Mouse (Mus musculus) left cerebral cortex, adult 11 months (tissue): ENCODE measurements around the gene Glcci1.
A peak's percentile ranks its signal among the peaks of the same experiment; 100 is the strongest.

Source experiments
- DNase-seq: peaks from one replicate; pipeline ENCODE4 v3.0.0; 2022; ENCODE audit warnings: low spot score

Gene Glcci1

DNA sequence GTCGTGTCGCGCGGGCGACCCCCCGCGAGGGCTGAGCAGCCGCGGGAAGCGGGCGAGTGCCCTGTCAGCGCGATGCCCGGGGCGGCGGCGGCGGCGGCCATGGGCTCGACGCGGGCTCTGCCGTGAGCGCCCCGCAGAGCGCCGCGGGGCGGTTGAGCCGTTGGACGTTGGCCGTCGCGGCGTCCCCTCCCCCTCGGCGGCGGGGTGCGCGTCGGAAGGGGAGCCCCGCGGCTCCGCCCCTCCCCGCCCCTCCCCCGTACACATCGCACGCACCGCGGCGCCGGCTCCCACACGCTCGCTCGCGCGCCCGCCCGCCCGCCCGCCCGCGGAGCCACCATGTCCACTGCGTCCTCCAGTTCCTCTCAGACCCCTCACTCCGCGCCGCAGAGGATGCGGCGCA is at the start of gene Glcci1:
Gene Glcci1 (plus strand): TSS at position 50 of the 400 bp plus-strand sequence.
- DNase-seq, result peak; percentile 40

- no peak for DNase-seq
Measured at GRCm38 (mm10) chr6:8462447-8462846, 47.0 kb upstream of the Glcci1 start.

- DNase-seq, result no peak
Measured at GRCm38 (mm10) chr6:8465388-8465787, 44.0 kb upstream of the Glcci1 start.

GRCm38 (mm10) chr6:8465985-8466384 is 43.4 kb upstream of the Glcci1 start:
- no peak for DNase-seq

DNA sequence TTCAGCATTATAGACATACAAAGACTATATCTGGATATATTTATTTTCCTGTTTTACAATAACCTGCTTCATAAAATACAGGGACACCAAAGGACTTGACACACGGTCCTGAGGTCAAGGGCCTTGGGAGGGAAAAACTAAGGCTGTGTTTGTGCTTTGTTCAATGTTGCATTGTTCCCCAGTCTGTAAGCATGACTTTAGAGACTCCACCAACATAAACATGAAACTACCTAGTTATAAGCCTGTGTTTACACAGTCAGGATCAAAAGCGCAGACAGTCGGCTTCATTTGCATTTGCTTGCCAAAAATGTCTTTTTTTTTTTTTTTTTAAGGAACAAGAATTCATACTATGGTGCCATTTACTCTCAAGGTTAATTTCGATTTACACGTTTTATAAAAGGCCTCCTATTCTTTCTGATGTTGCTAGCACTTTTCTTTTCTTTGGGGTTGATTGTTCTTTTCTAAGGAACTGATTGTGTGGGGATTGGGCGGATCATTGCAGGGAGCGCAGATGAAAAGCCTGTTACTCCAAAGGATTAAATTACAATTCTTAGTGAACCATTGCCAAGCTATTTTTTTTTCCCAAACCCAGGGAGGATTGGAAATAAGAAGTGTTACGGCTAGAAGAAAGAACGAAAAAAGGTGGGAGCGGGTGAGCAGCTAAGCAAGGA is 41.6 kb upstream of the Glcci1 start:
- no peak for DNase-seq

DNA sequence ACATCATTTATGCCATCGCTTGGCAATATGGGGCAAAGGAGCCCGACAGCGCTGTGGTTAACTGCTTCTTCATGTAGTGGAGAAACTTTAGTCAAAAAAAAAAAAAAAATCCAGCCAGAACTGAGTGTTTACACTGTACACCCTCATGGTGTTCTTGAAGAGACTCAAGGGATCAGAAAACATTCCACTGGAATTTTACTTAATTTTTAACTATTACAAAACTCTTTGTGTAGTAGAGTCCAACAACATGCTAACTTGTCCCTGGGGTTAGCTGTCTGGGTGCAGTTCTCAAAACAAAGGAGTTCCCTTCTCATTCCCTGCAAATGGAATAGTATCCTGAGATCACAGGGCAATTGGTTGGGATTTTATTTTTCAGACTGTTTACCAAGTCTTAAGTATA is 39.5 kb upstream of the Glcci1 start:
- DNase-seq, result no peak

- no peak for DNase-seq
Measured at GRCm38 (mm10) chr6:8472125-8472524, 37.3 kb upstream of the Glcci1 start.

DNA sequence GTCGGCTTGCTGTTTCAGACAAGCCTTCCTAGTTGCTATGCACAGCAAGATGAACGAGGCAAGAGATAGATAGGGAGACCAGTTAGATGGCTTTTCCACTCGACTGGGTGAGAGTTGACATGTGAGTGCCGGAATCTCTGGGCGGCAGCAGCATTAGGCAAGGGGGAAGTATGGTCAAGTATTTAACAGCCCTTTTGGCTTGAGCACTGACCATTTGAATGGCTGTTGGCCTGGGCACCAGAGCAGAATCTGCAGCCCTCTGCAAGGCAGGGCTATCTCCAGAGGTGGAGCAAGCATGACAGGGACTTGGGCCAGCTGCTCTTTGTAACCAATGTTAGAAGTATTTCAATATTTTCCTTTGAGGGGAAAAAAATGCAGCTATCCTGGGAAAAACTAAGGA is 36.5 kb upstream of the Glcci1 start:
- DNase-seq, result no peak

- DNase-seq, result no peak
Measured at GRCm38 (mm10) chr6:8473498-8473897, 35.9 kb upstream of the Glcci1 start.

DNA sequence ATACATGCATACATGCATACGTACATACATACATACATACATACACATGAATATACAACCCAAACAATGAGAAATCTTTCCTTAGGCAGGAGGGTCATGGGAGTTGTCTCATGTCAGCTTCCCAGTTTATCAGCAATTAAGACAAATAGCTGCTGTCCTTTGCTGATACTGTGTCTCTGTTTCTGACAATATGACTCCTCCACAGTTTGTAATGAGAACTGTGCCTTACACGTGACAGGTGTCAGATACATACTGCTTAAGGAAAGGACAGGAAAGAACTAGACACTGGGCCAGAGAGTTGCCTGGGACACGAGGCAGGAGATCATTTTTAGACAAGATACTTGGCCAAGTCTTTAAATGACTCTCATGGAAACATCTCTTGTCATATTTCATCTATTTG is 35.1 kb upstream of the Glcci1 start:
- no peak for DNase-seq

DNA sequence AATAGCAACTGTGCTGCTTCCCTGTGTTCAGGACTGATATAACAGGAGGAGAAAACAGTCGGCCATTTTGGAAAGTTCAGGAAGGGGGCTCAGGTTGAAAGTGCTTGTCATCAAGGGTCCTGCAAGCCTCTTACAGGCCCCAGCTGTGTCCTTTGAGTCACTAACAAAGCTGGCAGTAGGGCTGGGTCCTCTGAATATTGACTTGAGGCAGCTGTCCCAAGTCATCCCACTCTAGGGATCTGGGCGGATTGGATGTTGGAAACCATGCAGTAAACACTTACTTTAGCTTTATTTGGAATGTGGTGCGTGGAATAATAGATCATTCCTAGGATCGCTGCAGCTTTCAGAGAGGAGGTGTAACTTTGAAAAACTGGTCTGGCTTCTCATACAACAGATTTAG is 34.6 kb upstream of the Glcci1 start:
- DNase-seq, result no peak

GRCm38 (mm10) chr6:8479176-8479575 is 30.2 kb upstream of the Glcci1 start:
- DNase-seq, result no peak

DNA sequence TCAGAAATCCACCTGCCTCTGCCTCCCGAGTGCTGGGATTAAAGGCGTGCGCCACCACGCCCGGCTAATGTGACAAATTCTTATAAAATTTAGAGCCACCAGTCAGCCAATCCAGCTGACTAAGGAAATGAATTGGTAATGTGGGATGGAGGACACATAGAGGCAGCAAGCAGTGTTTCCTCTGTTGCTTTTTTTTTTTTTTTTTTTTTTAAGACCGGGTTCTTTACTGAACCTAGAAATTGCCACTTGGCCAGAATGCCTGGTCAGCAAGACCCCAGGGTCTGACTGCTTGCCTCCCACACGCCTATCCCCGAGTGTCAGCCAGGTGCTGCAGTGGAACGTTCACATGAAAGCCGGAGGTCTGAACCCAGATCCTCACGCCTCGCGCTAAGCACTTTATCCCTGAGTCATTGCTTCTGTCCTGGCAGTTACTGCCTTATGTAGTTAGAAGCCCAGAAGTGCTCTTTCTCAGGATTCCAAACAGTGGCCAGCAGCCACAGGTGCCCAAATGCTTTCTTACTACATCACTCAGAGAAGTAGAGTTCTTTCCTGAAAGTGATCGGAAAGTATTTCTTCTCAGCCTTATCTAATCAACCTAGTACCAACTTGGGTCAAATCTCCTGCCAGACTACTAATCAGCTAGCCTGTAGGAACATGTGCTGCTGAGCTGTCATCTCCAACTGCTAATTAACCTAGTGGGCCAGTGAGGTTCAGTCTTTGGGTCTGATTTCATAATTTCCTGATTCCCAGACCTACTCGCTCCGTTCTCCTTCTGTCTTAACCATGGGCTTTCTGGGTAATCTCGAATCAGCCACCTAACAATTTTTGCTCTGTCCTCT is 24.7 kb upstream of the Glcci1 start:
- no peak for DNase-seq

DNA sequence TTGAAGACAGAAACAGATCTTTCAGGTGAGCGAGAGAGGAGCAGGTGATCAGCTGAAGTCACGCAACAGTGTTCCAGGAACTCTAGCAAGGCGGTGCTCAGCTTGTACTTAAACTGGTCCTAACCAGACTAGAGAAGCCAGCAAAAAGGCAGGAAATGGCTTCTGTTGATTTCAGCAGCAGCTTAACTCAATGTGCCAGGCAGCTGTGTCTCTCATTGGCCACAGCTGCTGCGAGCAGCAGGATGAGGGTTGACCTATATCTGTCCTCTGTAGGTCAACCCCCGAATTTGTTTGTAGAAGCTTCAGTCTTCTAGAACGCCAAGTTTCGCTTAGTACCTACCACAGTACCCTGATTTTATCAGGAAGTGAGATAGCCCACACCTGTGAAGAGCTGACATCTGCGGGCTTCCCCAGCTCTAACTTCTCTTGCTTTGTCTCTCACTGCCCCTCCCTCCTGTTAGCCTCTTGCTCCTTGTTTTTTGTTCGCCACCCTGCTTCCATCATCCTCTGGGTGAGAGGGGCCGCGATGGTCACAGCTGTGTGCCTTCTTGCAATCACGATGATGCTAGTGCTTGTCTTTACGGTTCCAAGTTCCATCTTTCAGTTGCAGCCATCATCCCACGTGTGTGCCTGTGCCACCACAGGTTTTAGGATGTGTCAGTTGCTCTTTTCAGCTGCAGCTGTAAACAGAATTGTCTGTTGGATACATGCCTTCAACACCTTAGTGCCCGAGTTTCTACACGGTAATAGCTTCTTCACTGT is 23.8 kb upstream of the Glcci1 start:
- no peak for DNase-seq

DNA sequence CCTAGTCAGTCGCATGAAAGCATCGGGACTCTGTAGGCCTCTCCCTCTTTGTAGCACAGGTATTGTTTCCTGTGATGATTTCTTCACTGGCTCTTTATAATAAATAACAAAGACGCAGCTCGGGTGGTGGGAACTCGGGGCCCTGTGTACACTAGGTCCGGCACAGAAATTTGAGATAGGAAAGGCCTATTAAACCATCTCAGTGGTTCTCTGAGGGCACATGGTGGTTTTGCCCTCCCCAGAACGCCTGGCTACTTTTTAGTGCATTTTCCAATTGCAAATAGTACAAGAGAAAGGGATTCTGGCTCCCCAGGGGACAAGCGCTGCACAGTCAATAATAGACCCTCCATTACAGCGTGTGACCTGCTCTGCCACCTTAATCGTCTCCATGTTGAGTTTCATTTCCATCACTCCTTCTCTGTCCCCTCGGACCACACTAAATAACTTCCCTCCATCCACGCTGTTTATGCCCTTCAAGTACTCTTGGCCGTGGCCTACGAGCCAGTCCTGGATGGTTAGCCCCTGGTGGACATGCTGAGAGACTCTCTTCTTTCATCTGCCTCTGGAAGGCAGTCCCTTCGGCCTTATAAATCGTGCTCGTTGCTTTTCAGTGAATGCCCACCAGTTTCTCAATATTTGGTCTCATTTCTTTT is 22.9 kb upstream of the Glcci1 start:
- no peak for DNase-seq

GRCm38 (mm10) chr6:8487044-8487853 is 22.2 kb upstream of the Glcci1 start:
- DNase-seq, result no peak

DNA sequence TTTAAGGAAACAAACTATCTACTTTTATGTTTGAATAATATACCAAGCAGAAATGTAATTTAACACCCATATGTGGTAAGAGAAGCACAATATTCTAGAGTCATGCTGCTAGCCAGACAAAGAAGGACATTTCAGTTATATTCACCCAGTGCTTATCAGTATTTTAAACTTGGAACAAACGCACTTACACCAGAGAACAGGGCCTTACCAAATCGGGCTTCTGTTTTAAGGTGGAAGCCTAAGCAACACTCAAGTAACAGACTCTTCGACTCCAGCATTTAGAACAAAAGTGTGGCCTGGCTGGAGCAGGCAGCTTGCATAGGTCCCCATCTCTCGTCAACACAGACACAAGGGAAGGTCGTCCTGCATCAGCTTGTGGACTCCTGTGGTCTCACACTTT is 21.2 kb upstream of the Glcci1 start:
- DNase-seq, result no peak

GRCm38 (mm10) chr6:8489266-8489665 is 20.1 kb upstream of the Glcci1 start:
- DNase-seq, result no peak

DNA sequence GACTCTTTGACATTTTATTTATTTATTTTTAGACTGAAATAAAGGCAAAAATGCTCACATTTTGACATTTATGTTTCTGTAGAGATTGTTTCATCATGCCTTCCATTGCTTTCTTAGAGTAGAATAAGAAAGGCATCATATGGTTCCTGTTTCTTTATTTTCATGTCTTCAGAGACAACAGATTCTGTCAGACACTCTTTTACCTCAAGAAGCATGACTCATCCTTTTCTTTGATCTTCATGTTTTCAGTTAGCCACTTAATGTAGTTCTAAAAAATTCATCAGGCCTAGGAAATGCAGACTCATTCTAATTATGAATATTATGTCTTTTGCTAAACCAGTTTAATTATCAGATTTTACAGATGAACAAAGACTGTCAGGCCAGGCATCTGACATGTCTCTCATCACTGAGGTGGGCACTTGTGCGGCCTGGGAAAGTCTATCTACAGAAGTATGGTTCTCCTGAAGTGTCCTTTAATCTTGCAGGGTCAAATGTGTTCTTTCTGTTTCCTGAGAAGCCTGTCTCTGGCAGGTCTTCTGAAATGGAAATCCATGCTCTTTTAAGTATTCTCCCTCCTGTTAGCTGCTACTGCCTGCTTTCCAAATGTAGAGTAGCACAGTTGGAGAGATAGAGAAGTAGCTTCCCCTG is 19.3 kb upstream of the Glcci1 start:
- DNase-seq, result no peak

GRCm38 (mm10) chr6:8492248-8492647 is 17.2 kb upstream of the Glcci1 start:
- DNase-seq, result no peak
